ENCODE assay signal across 1 mouse cellular context in genomic region chr11:95668086-95668485, GRCm38 (mm10).
TF ChIP-seq lines count a peak whose summit lies in the region.

No protein-coding gene starts in this region.

TF ChIP-seq in MEL, 35 proteins besides CTCF, POLR2A, EP300 and RAD21:
- peak; percentile 63; the same call in 1 of the 2 replicates for TF ChIP-seq ZNF384 (IDR thresholded peaks at IDR 0.05; ENCODE audit: low read depth, low read length)
